Mouse (Mus musculus) hindbrain, embryonic 11.5 days (tissue): ENCODE results near the gene Rplp2. TPM values are rescaled to one million over a fixed set of nuclear protein-coding genes. Genes with fewer than 3 reads are reported as not detected.

Experiments used
- ATAC-seq: fragments of 200-750 bp; cut with Nextera tagmentation; 2 replicates; pipeline ENCODE4 v1.8.0; 2017; ENCODE audit warnings: mild to moderate bottlenecking, moderate TSS enrichment, moderate library complexity; ENCODE audit not compliant: low FRiP score
- DNase-seq: peaks from one replicate; pipeline ENCODE4 v3.0.0-alpha.2; 2015; ENCODE audit warnings: low spot score
- H3K27ac ChIP-seq: fragments of 300-500 bp; sonication (generic); 2 replicates; pipeline ENCODE4 v1.5.1; 2014; ENCODE audit warnings: mild to moderate bottlenecking, low read depth, low read length
- H3K27me3 ChIP-seq: fragments of 300-500 bp; sonication (generic); 2 replicates; pipeline ENCODE4 v1.6.1; 2014; ENCODE audit warnings: mild to moderate bottlenecking, low read length, moderate library complexity, mixed read lengths; ENCODE audit not compliant: control insufficient read depth, insufficient read depth
- H3K36me3 ChIP-seq: fragments of 300-500 bp; sonication (generic); 2 replicates; pipeline ENCODE4 v1.6.1; 2014; ENCODE audit warnings: mild to moderate bottlenecking, low read length, moderate library complexity, mixed read lengths; ENCODE audit not compliant: control insufficient read depth, insufficient read depth
- H3K4me1 ChIP-seq: fragments of 300-500 bp; sonication (generic); replicated peaks from 2 replicates; pipeline ENCODE4 v1.6.1; 2014; ENCODE audit warnings: low read length, mixed read lengths; ENCODE audit not compliant: control insufficient read depth, insufficient read depth
- H3K4me2 ChIP-seq: fragments of 300-500 bp; sonication (generic); replicated peaks from 2 replicates; pipeline ENCODE4 v1.6.1; 2014; ENCODE audit warnings: mild to moderate bottlenecking, low read depth, low read length
- H3K4me3 ChIP-seq: fragments of 300-500 bp; sonication (generic); 2 replicates; pipeline ENCODE4 v1.5.1; 2014; ENCODE audit warnings: low read depth, low read length
- H3K9ac ChIP-seq: fragments of 300-500 bp; sonication (generic); 2 replicates; pipeline ENCODE4 v1.6.1; 2014; ENCODE audit warnings: low read depth, low read length
- H3K9me3 ChIP-seq: fragments of 300-500 bp; sonication (generic); 2 replicates; pipeline ENCODE4 v1.6.1; 2016; ENCODE audit warnings: low read length; ENCODE audit not compliant: control insufficient read depth
- whole genome bisulfite sequencing: fragments of 180-500 bp; shearing (Covaris S2); extraction: QIAGEN DNeasy Blood & Tissue Kit; methylation state at CpG from one replicate; pipeline ENCODE4 v1.1.7; 2014; 5-methylcytosine and 5-hydroxymethylcytosine counted together
- polyA plus RNA-seq: library from polyadenylated mRNA; unstranded; fragments of >200 nt; fragmentation: Nextera tagmentation; extraction: Ambion mirVana; gene quantifications from 2 replicates; pipeline ENCODE4 v1.2.1, GENCODE M21; 2014

The Rplp2 gene
- polyA plus RNA-seq, 1 experiment from 2014 or later, result 939 TPM

DNA sequence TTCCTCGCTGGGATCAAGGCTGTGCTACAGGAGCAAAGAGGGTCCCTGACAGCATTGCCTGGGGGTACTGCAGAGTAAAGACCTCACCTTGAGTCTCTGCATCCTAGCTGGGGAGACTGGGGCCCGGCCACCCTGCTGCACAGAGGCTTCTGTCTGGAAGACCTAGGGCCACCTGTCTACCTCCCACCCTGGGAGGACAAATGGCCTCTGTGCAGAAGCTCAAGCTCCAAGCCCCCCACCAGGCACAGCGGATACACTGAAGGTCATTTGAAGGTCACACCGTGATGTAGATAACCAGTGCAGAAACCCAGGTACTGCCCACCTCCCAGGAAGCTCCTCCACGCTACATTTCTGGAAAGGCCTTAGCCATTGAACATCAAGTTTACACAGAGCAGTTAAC is 18.5 kb upstream of the Rplp2 start:
- Histone ChIP-seq H3K4me2 (peak overlapping the region; percentile 54), H3K4me3 (peak overlapping the region; percentile 37), H3K9ac (peak overlapping the region; percentile 61), H3K4me1 (peaks cover 4% of the 10 kb centered on the region; the same call in 1 of the 2 replicates), H3K36me3 (0 out of 2 replicates have a peak, but pooled peaks cover 5% of the 10 kb centered on the region), H3K27ac (no peak overlapping the region), H3K9me3 (no peaks in the 10 kb centered on the region), H3K27me3 (no peaks in the 10 kb centered on the region)
- ATAC-seq (no peak), DNase-seq (no peak)
- WGBS, result 59% methylated on average over 5 of the region's 5 CpGs

DNA sequence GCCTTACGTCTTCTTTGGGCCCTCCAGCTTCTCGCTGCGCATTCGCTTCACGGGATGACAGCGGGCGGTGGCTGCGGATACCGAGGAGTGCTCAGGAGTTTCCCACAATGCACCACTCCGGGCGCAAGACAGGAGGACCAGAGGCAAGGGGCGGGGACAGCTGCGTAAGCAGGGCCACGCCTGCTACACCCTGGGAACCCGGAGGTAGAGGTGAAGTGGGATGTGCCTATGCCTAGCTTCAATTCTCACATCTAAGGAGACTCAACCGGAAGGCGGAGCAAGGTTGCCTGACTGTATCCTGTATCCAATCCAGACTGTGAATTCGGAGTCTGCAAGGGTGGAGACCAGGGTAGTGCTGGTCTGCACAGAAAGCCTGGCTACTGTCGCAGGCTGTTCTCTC is 17.9 kb upstream of the Rplp2 start, which contains the start of gene Cend1:
Gene Cend1 (minus strand): TSS at position 182 of the 400 bp plus-strand sequence.
- Histone ChIP-seq H3K36me3 (0 out of 2 replicates have a peak, but pooled peaks cover 5% of the 10 kb centered on the region), H3K4me1 (peaks cover 10% of the 10 kb centered on the region; the same call in 1 of the 2 replicates), H3K9me3 (no peaks in the 10 kb centered on the region), H3K27ac (no peak within 1 kb of the TSS), H3K4me3 (peak within 1 kb of the TSS; percentile 37), H3K4me2 (peak within 1 kb of the TSS; percentile 54), H3K9ac (peak within 1 kb of the TSS; percentile 61), H3K27me3 (no peaks in the 10 kb centered on the region)
- WGBS, result 3% methylated on average over 19 of the region's 19 CpGs
- ATAC-seq (peak; percentile 81), DNase-seq (peak; percentile 81)

DNA sequence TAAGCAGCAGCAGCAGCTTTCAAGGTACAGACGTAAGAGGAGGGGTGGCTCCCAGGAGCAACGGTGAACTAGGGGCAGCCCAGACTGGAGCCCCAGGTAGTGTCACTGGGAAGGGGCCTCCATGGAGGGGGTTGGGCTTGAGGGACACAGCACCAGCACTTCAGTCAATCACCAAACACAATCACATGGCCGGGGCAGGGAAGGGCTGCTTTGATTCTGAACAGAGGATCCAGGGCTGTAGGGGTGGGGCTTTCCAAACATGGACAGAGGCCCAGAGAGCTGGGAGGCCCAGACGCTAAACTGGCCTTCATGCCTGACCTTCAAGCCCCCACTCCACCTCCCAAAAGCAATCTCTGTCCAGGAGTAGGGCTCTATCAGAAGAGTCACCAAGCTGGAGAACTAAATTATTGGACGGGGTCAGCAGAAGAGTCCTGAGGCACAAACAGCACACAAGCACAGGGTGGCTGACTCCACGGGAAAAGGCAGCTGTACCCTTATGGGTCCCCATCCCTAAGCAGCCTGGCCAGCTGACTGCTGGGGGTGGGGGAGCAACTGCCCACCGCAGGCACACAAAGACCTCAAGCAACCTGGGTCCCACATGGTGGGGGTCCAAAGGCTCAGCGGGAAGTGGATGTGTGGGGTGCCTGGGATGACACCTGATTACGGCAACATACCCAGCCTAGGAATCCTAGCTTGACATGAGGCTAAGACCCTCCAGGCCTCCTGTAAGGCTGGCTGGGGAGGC is 17.2 kb upstream of the Rplp2 start:
- no peaks in the 10 kb centered on the region for H3K27me3 ChIP-seq
- H3K4me1 ChIP-seq, result peaks cover 14% of the 10 kb centered on the region
- WGBS, result 60% methylated on average over 9 of the region's 9 CpGs
- ATAC-seq (no peak), DNase-seq (no peak)
- H3K4me2 ChIP-seq, result peak overlapping the region; percentile 54
- no peak overlapping the region for H3K4me3 ChIP-seq
- H3K27ac ChIP-seq, result no peak overlapping the region
- H3K9me3 ChIP-seq, result no peaks in the 10 kb centered on the region
- no peak overlapping the region for H3K9ac ChIP-seq
- H3K36me3 ChIP-seq, result 0 out of 2 replicates have a peak, but pooled peaks cover 5% of the 10 kb centered on the region

DNA sequence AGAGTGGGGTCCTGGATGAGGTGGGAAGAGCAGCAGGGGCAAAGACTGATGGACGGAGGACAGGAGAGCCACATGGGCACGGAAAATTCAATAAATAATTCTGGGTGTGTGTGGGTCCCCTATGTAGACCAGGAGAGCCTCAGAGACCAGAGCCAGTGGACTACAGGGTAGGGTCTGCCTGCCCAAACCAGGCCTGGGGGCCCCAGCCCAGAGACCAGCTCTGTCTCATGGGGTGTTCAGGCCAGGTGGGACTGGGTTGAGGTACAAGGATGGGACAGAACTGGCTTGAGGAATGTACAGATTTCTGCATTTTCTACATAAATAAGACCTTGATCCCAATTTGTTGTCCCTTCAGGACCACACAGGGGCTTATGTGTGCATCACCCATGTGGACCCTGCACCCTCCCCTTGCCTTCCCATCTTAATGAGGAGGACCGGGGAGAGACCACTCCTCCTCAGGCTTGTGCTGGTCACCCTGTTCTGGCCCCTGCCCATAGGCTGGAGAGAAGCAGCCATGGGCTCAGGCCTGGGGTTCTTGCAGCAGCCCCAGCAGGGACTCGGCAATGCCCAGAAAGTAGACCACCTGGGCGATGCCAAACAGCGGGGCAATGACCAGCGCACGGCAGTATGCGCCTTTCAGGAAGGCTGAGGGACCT is 16.5 kb upstream of the Rplp2 start:
- H3K27ac ChIP-seq, result no peak overlapping the region
- H3K9me3 ChIP-seq, result no peaks in the 10 kb centered on the region
- WGBS, result 99% methylated on average over 9 of the region's 9 CpGs
- H3K4me2 ChIP-seq, result no peak overlapping the region
- H3K4me3 ChIP-seq, result no peak overlapping the region
- H3K9ac ChIP-seq, result no peak overlapping the region
- 0 out of 2 replicates have a peak, but pooled peaks cover 5% of the 10 kb centered on the region for H3K36me3 ChIP-seq
- H3K27me3 ChIP-seq, result no peaks in the 10 kb centered on the region
- DNase-seq, result no peak
- peaks cover 18% of the 10 kb centered on the region for H3K4me1 ChIP-seq
- no peak for ATAC-seq

DNA sequence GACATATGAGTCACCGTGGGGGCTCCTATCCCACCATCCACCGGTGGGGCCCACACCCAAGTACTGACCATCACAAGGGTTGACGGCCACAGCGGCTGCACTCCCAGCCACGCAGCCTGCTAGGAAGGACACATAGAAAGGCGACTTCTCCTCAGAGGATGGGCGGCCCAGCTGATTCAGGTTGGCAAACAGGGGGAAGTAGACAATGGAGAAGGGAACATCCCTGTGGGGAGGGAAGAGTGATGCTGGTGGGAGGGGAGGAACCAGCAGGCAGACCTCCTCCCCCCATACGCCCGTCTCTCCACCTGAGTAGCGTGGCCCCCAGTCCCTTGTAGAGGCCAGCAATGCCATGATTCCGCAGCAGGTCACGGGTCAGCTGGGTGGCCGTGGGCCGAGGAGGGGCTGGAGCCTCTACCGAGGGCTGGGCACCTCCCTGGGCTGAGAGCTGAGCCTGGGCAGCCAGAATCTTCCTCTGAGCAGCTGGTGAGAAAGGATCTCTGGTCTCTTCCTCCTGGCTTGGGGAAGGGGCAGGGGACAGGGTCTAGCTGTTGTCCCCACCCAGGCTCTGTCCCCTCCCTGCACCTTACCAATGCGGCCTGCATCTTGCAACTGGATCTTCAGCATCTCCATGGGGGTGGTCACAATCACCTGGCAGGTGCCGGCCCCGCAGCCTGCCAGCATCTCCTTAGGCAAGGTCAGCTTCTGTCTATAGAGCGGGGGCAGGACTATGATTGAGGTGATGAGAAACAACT is 15.6 kb upstream of the Rplp2 start:
- Histone ChIP-seq H3K27me3 (no peaks in the 10 kb centered on the region), H3K4me2 (no peak overlapping the region), H3K9ac (no peak overlapping the region), H3K4me1 (peaks cover 21% of the 10 kb centered on the region), H3K4me3 (no peak overlapping the region), H3K36me3 (0 out of 2 replicates have a peak, but pooled peaks cover 5% of the 10 kb centered on the region), H3K9me3 (no peaks in the 10 kb centered on the region), H3K27ac (no peak overlapping the region)
- 90% methylated on average over 18 of the region's 19 CpGs for WGBS
- ATAC-seq (no peak), DNase-seq (no peak)

DNA sequence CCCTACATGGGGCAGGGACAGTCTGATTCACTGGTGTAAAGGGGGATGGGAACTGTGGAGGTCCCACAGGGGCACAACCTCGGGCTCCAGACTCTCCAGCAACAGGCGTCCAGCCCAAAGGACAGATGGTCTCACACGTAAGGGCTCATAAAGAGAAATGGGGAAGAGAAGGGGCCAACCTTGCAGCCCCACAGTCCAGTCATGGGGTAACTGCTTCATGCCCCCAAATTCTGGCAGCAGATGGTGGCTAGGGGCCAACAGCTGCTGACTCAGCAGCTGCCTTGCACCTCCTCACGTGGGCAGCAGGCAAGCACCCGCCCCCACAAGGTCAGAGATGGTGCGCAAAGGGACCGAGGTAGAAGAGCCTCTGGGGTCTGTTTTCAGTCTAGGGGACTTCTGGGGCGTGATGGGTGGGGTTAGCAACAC is 15.0 kb upstream of the Rplp2 start:
- Histone ChIP-seq H3K4me2 (no peak overlapping the region), H3K27ac (no peak overlapping the region), H3K9me3 (no peaks in the 10 kb centered on the region), H3K9ac (no peak overlapping the region), H3K27me3 (no peaks in the 10 kb centered on the region), H3K4me3 (no peak overlapping the region), H3K4me1 (peaks cover 21% of the 10 kb centered on the region), H3K36me3 (0 out of 2 replicates have a peak, but pooled peaks cover 5% of the 10 kb centered on the region)
- 84% methylated on average over 8 of the region's 8 CpGs for WGBS
- DNase-seq, result no peak
- no peak for ATAC-seq

DNA sequence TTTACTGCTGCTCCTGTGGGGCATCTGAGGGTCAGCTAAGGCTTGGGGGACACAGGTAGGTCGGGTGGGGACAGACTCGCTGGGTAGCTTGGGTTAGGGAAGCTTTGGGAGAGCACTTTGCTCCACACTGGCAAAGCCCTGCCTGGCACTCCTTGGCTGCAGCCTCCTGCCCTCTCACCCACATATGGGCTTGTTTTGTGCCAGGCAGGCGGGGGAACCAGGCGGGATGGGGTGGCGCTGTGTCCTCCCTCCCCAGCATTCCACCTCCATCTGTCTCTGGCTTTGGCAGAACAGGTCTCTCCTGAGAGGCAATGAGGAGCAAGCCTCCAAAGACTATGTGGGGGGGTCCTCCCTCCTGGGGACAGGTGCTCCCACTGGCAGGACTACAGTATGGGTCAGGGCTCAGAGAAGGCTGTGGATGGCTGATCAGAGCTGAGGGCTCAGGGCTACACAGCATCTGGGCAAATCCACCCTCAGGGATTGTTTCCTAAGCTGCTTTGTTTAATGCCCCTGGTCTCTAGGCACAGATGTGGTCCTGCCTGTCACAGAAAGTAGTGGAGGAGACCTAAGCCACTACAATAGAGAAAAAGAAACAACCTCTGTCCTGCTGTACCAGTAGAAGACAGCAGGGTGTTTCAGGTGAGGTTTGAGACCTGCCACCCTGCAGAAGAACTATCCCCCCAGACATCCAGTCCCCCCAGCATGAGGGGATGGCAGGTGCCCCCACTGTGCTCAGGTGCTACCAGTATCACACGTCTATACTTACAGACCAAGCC is 14.2 kb upstream of the Rplp2 start:
- no peaks in the 10 kb centered on the region for H3K9me3 ChIP-seq
- peaks cover 21% of the 10 kb centered on the region for H3K4me1 ChIP-seq
- ATAC-seq, result no peak
- DNase-seq, result no peak
- H3K4me2 ChIP-seq, result no peak overlapping the region
- H3K27ac ChIP-seq, result no peak overlapping the region
- no peaks in the 10 kb centered on the region for H3K27me3 ChIP-seq
- no peak overlapping the region for H3K4me3 ChIP-seq
- H3K9ac ChIP-seq, result no peak overlapping the region
- WGBS, result 91% methylated on average over 6 of the region's 6 CpGs
- H3K36me3 ChIP-seq, result 0 out of 2 replicates have a peak, but pooled peaks cover 5% of the 10 kb centered on the region
